Mouse (Mus musculus): ENCODE measurements around the gene Pitpnm2.

- no peak for TF ChIP-seq POLR2A (IDR thresholded peaks at IDR 0.05; ENCODE audit: low read depth, low read length)
- TF ChIP-seq CTCF (conservative IDR thresholded peaks at IDR 0.05; ENCODE audit: insufficient read depth, insufficient read length, low read depth, low read length), result no peak
Observed at GRCm38 (mm10) chr5:124190146-124190870, 59.3 kb downstream of the Pitpnm2 start.
